Mouse (Mus musculus) liver, adult 2 months (tissue): ENCODE measurements around the gene Acot3.

Experiments
- CTCF ChIP-seq: fragments of 200-500 bp; IDR thresholded peaks from 2 replicates; pipeline ENCODE4 v1.5.1; 2011; ENCODE audit warnings: low read depth, low read length, control low read depth
- POLR2A ChIP-seq: fragments of 200-500 bp; IDR thresholded peaks from 2 replicates; pipeline ENCODE4 v1.6.1; 2011; ENCODE audit warnings: low read length, control low read depth; ENCODE audit not compliant: insufficient read depth; ENCODE audit errors: extremely low read depth

DNA sequence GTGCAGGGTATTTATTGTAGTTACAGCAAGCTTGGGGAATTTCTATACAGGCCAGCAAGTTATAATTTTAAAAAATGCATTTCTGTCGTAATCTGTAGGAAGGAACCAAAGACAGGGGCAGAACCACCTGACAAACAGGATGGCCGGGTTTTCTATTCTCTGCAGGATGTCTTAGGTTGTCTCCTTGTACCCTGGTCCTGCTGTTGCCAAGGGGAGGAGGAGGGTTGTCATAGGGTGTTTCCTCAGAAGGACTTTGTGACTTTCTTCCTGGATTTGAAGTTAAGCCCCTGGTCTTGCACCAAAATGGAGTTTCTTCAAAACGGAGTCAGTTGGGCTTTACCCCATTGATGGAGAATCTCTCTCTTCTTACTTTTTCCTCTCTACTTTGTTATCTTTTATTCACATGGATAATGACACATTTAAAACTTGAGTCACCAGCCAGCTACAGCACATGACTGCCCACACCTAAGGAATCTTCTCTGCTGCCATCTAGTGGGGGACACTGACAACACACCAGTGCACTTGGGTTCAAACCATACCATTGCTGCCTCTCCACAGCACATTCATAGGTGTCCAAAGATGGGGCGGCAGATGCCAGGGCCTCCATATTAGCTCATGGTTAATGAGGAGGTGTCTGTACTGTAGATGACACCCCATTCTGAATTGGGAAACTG lies 21.1 kb upstream of the Acot3 start:
- TF ChIP-seq CTCF, result peak; percentile 74
- no peak for TF ChIP-seq POLR2A
